Mouse (Mus musculus) erythroblast, embryonic 14.5 days (primary cell): ENCODE measurements around the gene BC053393. TPM values are rescaled to one million over a fixed set of nuclear protein-coding genes. Genes with fewer than 3 reads are reported as not detected.

Source experiments
- H3K27me3 ChIP-seq: 2 replicates; pipeline ENCODE4 v1.6.1; 2012; ENCODE audit warnings: inconsistent platforms; ENCODE audit not compliant: control insufficient read depth
- H3K36me3 ChIP-seq: 2 replicates; pipeline ENCODE4 v1.6.1; 2012; ENCODE audit warnings: mild to moderate bottlenecking, inconsistent platforms; ENCODE audit not compliant: control insufficient read depth
- H3K4me1 ChIP-seq: 2 replicates; pipeline ENCODE4 v1.6.1; 2012; ENCODE audit warnings: inconsistent platforms; ENCODE audit not compliant: control insufficient read depth
- H3K4me3 ChIP-seq: replicated peaks from 2 replicates; pipeline ENCODE3; 2012; ENCODE audit warnings: moderate library complexity, mild to moderate bottlenecking, inconsistent platforms
- H3K9me3 ChIP-seq: 2 replicates; pipeline ENCODE4 v1.6.1; 2012; ENCODE audit warnings: low read length, inconsistent platforms, mixed read lengths; ENCODE audit not compliant: control insufficient read depth
- GATA1 ChIP-seq: IDR thresholded peaks from 2 replicates; pipeline ENCODE4 v1.6.1; 2012; ENCODE audit warnings: low read length, inconsistent platforms, mixed read lengths
- TAL1 ChIP-seq: IDR thresholded peaks from 3 replicates; pipeline ENCODE4 v1.6.1; 2012; ENCODE audit warnings: low read length, inconsistent platforms, mixed read lengths
- polyA plus RNA-seq: library from polyadenylated mRNA; stranded (reverse); fragments of >175 nt; gene quantifications from 2 replicates; pipeline ENCODE4 v1.2.3, GENCODE M21; 2012

BC053393 gene
- polyA plus RNA-seq, 1 experiment: not detected

DNA sequence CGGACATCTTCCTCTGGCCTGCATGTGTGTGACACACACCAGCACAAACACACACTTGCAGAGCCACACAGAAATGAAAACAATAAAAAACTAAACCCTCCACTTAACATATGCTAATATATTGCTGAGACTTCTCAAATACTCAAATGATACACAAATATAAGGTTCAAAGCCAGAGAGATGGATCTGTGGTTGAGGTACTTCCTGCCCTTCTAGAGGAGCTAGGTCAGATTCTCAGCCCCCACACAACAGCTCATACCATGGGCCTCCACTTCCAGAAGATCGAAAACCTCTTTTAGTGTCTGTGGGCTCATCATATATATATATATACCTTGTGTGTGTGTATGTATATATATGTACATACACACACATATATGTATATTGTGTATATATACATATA is 5.4 kb upstream of the BC053393 start:
- TF ChIP-seq GATA1 (no peak), TAL1 (no peak)
- no peaks in the 10 kb centered on the region for H3K4me1 ChIP-seq
- H3K36me3 ChIP-seq: no peaks in the 10 kb centered on the region
- no peaks in the 10 kb centered on the region for H3K27me3 ChIP-seq
- no peak overlapping the region for H3K4me3 ChIP-seq
- H3K9me3 ChIP-seq: no peaks in the 10 kb centered on the region

DNA sequence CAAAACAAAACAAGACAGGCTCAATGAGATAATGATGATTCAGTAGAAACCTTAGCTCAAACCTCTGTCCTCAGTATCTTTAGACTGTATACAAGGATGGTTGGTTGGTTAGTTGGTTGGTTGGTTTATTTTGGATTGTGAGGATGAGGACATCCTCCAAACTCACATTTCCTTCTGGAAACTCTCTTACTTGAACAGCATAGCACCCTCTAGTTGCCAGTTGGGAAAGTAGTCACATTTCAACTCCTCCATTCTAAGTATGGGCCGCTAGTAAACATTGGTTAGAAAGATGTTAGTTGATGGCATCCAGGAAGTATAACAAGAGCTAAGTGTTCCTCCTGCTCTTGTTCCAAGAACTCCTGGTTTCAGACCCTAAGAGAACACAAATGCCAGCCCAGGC is 2.2 kb upstream of the BC053393 start:
- Histone ChIP-seq H3K36me3 (no peaks in the 10 kb centered on the region), H3K27me3 (no peaks in the 10 kb centered on the region), H3K4me3 (no peak overlapping the region), H3K4me1 (no peaks in the 10 kb centered on the region), H3K9me3 (no peaks in the 10 kb centered on the region)
- TF ChIP-seq GATA1: no peak
- TF ChIP-seq TAL1: no peak

GRCm38 (mm10) chr11:46578771-46579281 is 7.5 kb downstream of the BC053393 start:
- TF ChIP-seq GATA1: no peak
- Histone ChIP-seq H3K4me3 (no peak overlapping the region), H3K9me3 (no peaks in the 10 kb centered on the region), H3K4me1 (no peaks in the 10 kb centered on the region), H3K27me3 (no peaks in the 10 kb centered on the region), H3K36me3 (no peaks in the 10 kb centered on the region)

GRCm38 (mm10) chr11:46580428-46580827 is 9.1 kb downstream of the BC053393 start:
- TF ChIP-seq GATA1: no peak
- TF ChIP-seq TAL1: no peak
- H3K36me3 ChIP-seq: no peaks in the 10 kb centered on the region
- no peaks in the 10 kb centered on the region for H3K27me3 ChIP-seq
- no peaks in the 10 kb centered on the region for H3K4me1 ChIP-seq
- no peak overlapping the region for H3K4me3 ChIP-seq
- H3K9me3 ChIP-seq: no peaks in the 10 kb centered on the region

- Histone ChIP-seq H3K9me3 (no peaks in the 10 kb centered on the region), H3K36me3 (no peaks in the 10 kb centered on the region), H3K4me3 (no peak overlapping the region), H3K4me1 (no peaks in the 10 kb centered on the region), H3K27me3 (no peaks in the 10 kb centered on the region)
- TF ChIP-seq GATA1 (no peak), TAL1 (no peak)
Observed at GRCm38 (mm10) chr11:46582741-46583140, 11.4 kb downstream of the BC053393 start.

DNA sequence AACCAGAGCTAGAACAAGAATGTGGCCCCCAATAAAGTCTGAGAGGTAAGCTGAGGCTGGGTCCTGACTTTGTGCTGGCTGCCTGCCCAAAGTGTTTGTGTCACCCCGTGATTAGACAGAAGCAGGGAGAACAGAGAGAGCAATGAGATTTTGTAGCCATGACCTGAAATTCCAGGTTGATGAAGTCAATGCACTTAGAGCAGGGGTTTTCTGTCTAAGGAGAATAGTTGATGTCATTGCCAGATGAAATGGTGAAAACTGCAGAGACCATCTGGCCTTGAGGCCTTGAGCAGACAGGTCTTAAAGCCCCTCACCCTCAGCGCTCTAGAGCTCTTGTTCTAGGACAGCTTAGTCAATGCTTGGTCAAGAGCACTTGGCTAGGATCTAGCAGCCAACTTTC is 21.1 kb downstream of the BC053393 start:
- no peaks in the 10 kb centered on the region for H3K36me3 ChIP-seq
- no peaks in the 10 kb centered on the region for H3K4me1 ChIP-seq
- no peaks in the 10 kb centered on the region for H3K9me3 ChIP-seq
- no peaks in the 10 kb centered on the region for H3K27me3 ChIP-seq
- TF ChIP-seq TAL1: no peak
- no peak for TF ChIP-seq GATA1
- no peak overlapping the region for H3K4me3 ChIP-seq

DNA sequence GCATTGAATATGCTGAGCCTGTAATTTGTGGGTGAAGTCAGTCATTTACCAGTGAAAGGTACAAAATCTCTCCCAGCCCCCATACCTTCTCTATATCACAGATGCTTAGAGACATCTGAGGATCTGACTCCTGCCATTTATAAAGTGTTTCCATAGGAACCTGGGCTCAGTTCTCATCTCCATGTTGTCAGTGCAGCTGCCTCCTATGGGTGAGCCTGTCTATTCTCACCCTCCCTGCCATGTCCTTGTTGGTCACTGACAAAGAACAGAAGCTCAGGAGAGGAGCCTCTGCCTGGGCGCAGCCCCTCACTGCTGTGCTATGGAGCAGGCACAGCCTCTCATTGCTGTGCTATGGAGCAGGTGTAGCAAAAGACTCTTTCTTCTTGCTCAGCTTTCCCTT is 48.6 kb downstream of the BC053393 start:
- no peaks in the 10 kb centered on the region for H3K9me3 ChIP-seq
- no peaks in the 10 kb centered on the region for H3K4me1 ChIP-seq
- no peak overlapping the region for H3K4me3 ChIP-seq

GRCm38 (mm10) chr11:46620414-46621168 is 49.3 kb downstream of the BC053393 start:
- Histone ChIP-seq H3K4me1 (no peaks in the 10 kb centered on the region), H3K27me3 (no peaks in the 10 kb centered on the region), H3K9me3 (no peaks in the 10 kb centered on the region), H3K4me3 (no peak overlapping the region), H3K36me3 (no peaks in the 10 kb centered on the region)
- TF ChIP-seq TAL1: no peak

More for the DNA sequence above, 48.6 kb downstream of the BC053393 start:
- no peak for TF ChIP-seq TAL1
- no peak for TF ChIP-seq GATA1
- no peaks in the 10 kb centered on the region for H3K36me3 ChIP-seq
- H3K27me3 ChIP-seq: no peaks in the 10 kb centered on the region

GRCm38 (mm10) chr11:46629211-46629795 is 58.0 kb downstream of the BC053393 start, which contains the start of gene Dppa1:
Dppa1 (minus strand) TSS chr11:46629261.
- TF ChIP-seq GATA1: no peak
- TF ChIP-seq TAL1: no peak

More at GRCm38 (mm10) chr11:46629211-46629795, 58.0 kb downstream of the BC053393 start, which contains the start of gene Dppa1:
- Histone ChIP-seq H3K36me3 (no peaks in the 10 kb centered on the region), H3K4me3 (no peak within 1 kb of the TSS), H3K9me3 (no peaks in the 10 kb centered on the region), H3K27me3 (no peaks in the 10 kb centered on the region), H3K4me1 (no peaks in the 10 kb centered on the region)
